Mouse (Mus musculus) small intestine, adult 2 months (tissue): Measurements from ENCODE around the gene Prkcsh.

ENCODE experiments used
- CTCF ChIP-seq: fragments of 200-500 bp; IDR thresholded peaks from 2 replicates; pipeline ENCODE4 v1.5.1; 2012; ENCODE audit warnings: low read depth, mild to moderate bottlenecking, control low read depth, inconsistent platforms, low read length, moderate library complexity, mixed read lengths; ENCODE audit not compliant: insufficient replicate concordance, insufficient read length; ENCODE audit errors: extremely low read depth
- POLR2A ChIP-seq: fragments of 200-500 bp; IDR thresholded peaks from 2 replicates; pipeline ENCODE4 v1.6.1; 2012; ENCODE audit warnings: low read depth, mild to moderate bottlenecking, control low read depth, inconsistent platforms, low read length, moderate library complexity

GRCm38 (mm10) chr9:22037826-22038225, 35.2 kb downstream of the Prkcsh start:
- TF ChIP-seq POLR2A (no peak), CTCF (no peak)
